Mouse (Mus musculus) lung, embryonic 14.5 days (tissue): ENCODE data around the gene Map4k1. TPM values are rescaled to one million over a fixed set of nuclear protein-coding genes. Genes with fewer than 3 reads are reported as not detected.

Experiments
- ATAC-seq: fragments of 200-750 bp; cut with Nextera tagmentation; 2 replicates; pipeline ENCODE4 v1.8.0; 2017; ENCODE audit warnings: mild to moderate bottlenecking, moderate TSS enrichment, moderate library complexity; ENCODE audit not compliant: insufficient read depth
- DNase-seq: peaks from one replicate; pipeline ENCODE4 v3.0.0-alpha.2; 2015
- H3K27ac ChIP-seq: fragments of 300-500 bp; sonication (generic); 2 replicates; pipeline ENCODE4 v1.5.1; 2014; ENCODE audit warnings: low read depth, mild to moderate bottlenecking, moderate library complexity
- H3K27me3 ChIP-seq: fragments of 300-500 bp; sonication (generic); 2 replicates; pipeline ENCODE4 v1.6.1; 2014; ENCODE audit warnings: low read length, control low read depth; ENCODE audit not compliant: insufficient read depth
- H3K36me3 ChIP-seq: fragments of 300-500 bp; sonication (generic); 2 replicates; pipeline ENCODE4 v1.6.1; 2014; ENCODE audit warnings: control low read depth; ENCODE audit not compliant: insufficient read depth
- H3K4me1 ChIP-seq: fragments of 300-500 bp; sonication (generic); 2 replicates; pipeline ENCODE4 v1.6.1; 2014; ENCODE audit warnings: antibody characterized with exemption, control low read depth; ENCODE audit not compliant: insufficient read depth
- H3K4me2 ChIP-seq: fragments of 300-500 bp; sonication (generic); 2 replicates; pipeline ENCODE4 v1.6.1; 2014; ENCODE audit warnings: mild to moderate bottlenecking
- H3K4me3 ChIP-seq: fragments of 300-500 bp; sonication (generic); 2 replicates; pipeline ENCODE4 v1.5.1; 2014; ENCODE audit warnings: low read depth, low read length
- H3K9ac ChIP-seq: fragments of 300-500 bp; sonication (generic); 2 replicates; pipeline ENCODE4 v1.6.1; 2014
- H3K9me3 ChIP-seq: fragments of 300-500 bp; sonication (generic); 2 replicates; pipeline ENCODE4 v1.6.1; 2016; ENCODE audit warnings: low read depth, low read length, control low read depth
- CTCF ChIP-seq: IDR thresholded peaks from 2 replicates; pipeline ENCODE4 v1.5.1; 2016; ENCODE audit warnings: antibody characterized with exemption, low read depth
- WGBS: fragments of 180-500 bp; shearing (Covaris S2); extraction: QIAGEN DNeasy Blood & Tissue Kit; methylation state at CpG from one replicate; pipeline ENCODE4 v1.1.7; 2014; 5-methylcytosine and 5-hydroxymethylcytosine counted together
- polyA plus RNA-seq: library from polyadenylated mRNA; unstranded; fragments of >200 nt; fragmentation: Nextera tagmentation; extraction: Ambion mirVana; gene quantifications from 2 replicates; pipeline ENCODE4 v1.2.1, GENCODE M21; 2014

Gene Map4k1
- polyA plus RNA-seq, 1 experiment from 2014 or later: 8.5 TPM

- TF ChIP-seq CTCF: peak; percentile 23; the same call in 1 of the 2 replicates
- no peak overlapping the region for H3K27ac ChIP-seq
- H3K27me3 ChIP-seq: no peaks in the 10 kb centered on the region
- no peaks in the 10 kb centered on the region for H3K36me3 ChIP-seq
- no peak overlapping the region for H3K4me3 ChIP-seq
- H3K4me2 ChIP-seq: no peak overlapping the region
- WGBS: 85% methylated on average over 6 of the region's 6 CpGs
- no peaks in the 10 kb centered on the region; the same call in 1 of the 2 replicates for H3K4me1 ChIP-seq
- no peak overlapping the region for H3K9ac ChIP-seq
- H3K9me3 ChIP-seq: no peaks in the 10 kb centered on the region
- no peak for DNase-seq
- no peak for ATAC-seq
Observed at GRCm38 (mm10) chr7:29037261-29037660, 55.4 kb downstream of the Map4k1 start.

- WGBS: under 1% methylated on average over 11 of the region's 11 CpGs
- Histone ChIP-seq H3K4me2 (peak overlapping the region; percentile 83), H3K9me3 (no peaks in the 10 kb centered on the region), H3K4me3 (peak overlapping the region; percentile 44), H3K9ac (peak overlapping the region; percentile 58), H3K27ac (peak overlapping the region; percentile 52; the same call in 1 of the 2 replicates), H3K27me3 (no peaks in the 10 kb centered on the region), H3K36me3 (no peaks in the 10 kb centered on the region), H3K4me1 (peaks cover 7% of the 10 kb centered on the region)
- DNase-seq (peak; percentile 99), ATAC-seq (peak; percentile 48)
- TF ChIP-seq CTCF: peak; percentile 92
Observed at GRCm38 (mm10) chr7:29039604-29039984, 57.7 kb downstream of the Map4k1 start.

GRCm38 (mm10) chr7:29039985-29040661, 58.3 kb downstream of the Map4k1 start:
- H3K4me2 ChIP-seq: peak overlapping the region; percentile 83
- peak overlapping the region; percentile 44 for H3K4me3 ChIP-seq
- peaks cover 9% of the 10 kb centered on the region for H3K4me1 ChIP-seq
- no peaks in the 10 kb centered on the region for H3K27me3 ChIP-seq
- no peaks in the 10 kb centered on the region for H3K36me3 ChIP-seq
- no peaks in the 10 kb centered on the region for H3K9me3 ChIP-seq
- peak; percentile 36 for ATAC-seq
- H3K27ac ChIP-seq: peak overlapping the region; percentile 52
- H3K9ac ChIP-seq: peak overlapping the region; percentile 58
- DNase-seq: peak; percentile 65
- under 1% methylated on average over 26 of the region's 26 CpGs for WGBS
- no peak for TF ChIP-seq CTCF

- WGBS: 80% methylated on average over 5 of the region's 5 CpGs
- peaks cover 9% of the 10 kb centered on the region for H3K4me1 ChIP-seq
- H3K4me2 ChIP-seq: no peak overlapping the region; the same call in 1 of the 2 replicates
- no peaks in the 10 kb centered on the region for H3K9me3 ChIP-seq
- no peak overlapping the region for H3K4me3 ChIP-seq
- no peak overlapping the region for H3K9ac ChIP-seq
- no peak for ATAC-seq
- H3K27me3 ChIP-seq: no peaks in the 10 kb centered on the region
- peak; percentile 47 for TF ChIP-seq CTCF
- no peak for DNase-seq
- no peak overlapping the region for H3K27ac ChIP-seq
- no peaks in the 10 kb centered on the region for H3K36me3 ChIP-seq
Observed at GRCm38 (mm10) chr7:29041194-29041593, 59.3 kb downstream of the Map4k1 start.

GRCm38 (mm10) chr7:29043016-29043673, 61.3 kb downstream of the Map4k1 start:
- peak overlapping the region; percentile 71 for H3K27ac ChIP-seq

GRCm38 (mm10) chr7:29043674-29044057, 61.8 kb downstream of the Map4k1 start:
- 29% methylated on average over 11 of the region's 11 CpGs for WGBS
- H3K4me3 ChIP-seq: no peak overlapping the region
- no peaks in the 10 kb centered on the region for H3K9me3 ChIP-seq
- H3K36me3 ChIP-seq: no peaks in the 10 kb centered on the region
- peaks cover 9% of the 10 kb centered on the region for H3K4me1 ChIP-seq
- peak overlapping the region; percentile 39; the same call in 1 of the 2 replicates for H3K27ac ChIP-seq
- H3K4me2 ChIP-seq: peak overlapping the region; percentile 33
- DNase-seq (peak; percentile 30), ATAC-seq (peak; percentile 25)
- no peak for TF ChIP-seq CTCF
- no peak overlapping the region for H3K9ac ChIP-seq
- H3K27me3 ChIP-seq: no peaks in the 10 kb centered on the region

More at GRCm38 (mm10) chr7:29043016-29043673, 61.3 kb downstream of the Map4k1 start:
- H3K4me3 ChIP-seq: no peak overlapping the region
- peaks cover 9% of the 10 kb centered on the region for H3K4me1 ChIP-seq
- H3K9ac ChIP-seq: no peak overlapping the region
- no peaks in the 10 kb centered on the region for H3K27me3 ChIP-seq
- H3K36me3 ChIP-seq: no peaks in the 10 kb centered on the region
- no peaks in the 10 kb centered on the region for H3K9me3 ChIP-seq
- DNase-seq: peak; percentile 98
- H3K4me2 ChIP-seq: peak overlapping the region; percentile 33
- TF ChIP-seq CTCF: 0 out of 2 replicates have a peak, but pooled peaks have one; percentile 27
- peak; percentile 62 for ATAC-seq
- 28% methylated on average over 19 of the region's 19 CpGs for WGBS

- Histone ChIP-seq H3K9me3 (no peaks in the 10 kb centered on the region), H3K27ac (no peak overlapping the region), H3K4me1 (peaks cover 9% of the 10 kb centered on the region), H3K4me3 (no peak overlapping the region), H3K9ac (no peak overlapping the region), H3K27me3 (no peaks in the 10 kb centered on the region), H3K36me3 (no peaks in the 10 kb centered on the region), H3K4me2 (peak overlapping the region; percentile 33; the same call in 1 of the 2 replicates)
- ATAC-seq (no peak), DNase-seq (peak; percentile 24)
- WGBS: 47% methylated on average over 9 of the region's 9 CpGs
- no peak for TF ChIP-seq CTCF
Observed at GRCm38 (mm10) chr7:29044302-29044701, 62.5 kb downstream of the Map4k1 start.
